Mouse (Mus musculus): ENCODE measurements around the gene Endog. TPM values are rescaled to one million over a fixed set of nuclear protein-coding genes. Genes with fewer than 3 reads are reported as not detected.

Endog gene
- total and polyA plus RNA-seq, 3 experiments: 1.1 to 36.0 (median 7.8) TPM

- Histone ChIP-seq H3K4me1 (ENCODE audit: insufficient read depth, low read depth, low read length) (no peaks in the 10 kb centered on the region), H3K9me3 (replicated peaks) (0 out of 2 replicates have a peak, but pooled peaks cover 3% of the 10 kb centered on the region), H3K27me3 (ENCODE audit: insufficient read depth, low read length) (peaks cover 12% of the 10 kb centered on the region), H3K4me3 (ENCODE audit: low read depth, low read length) (no peak overlapping the region), H3K36me3 (replicated peaks) (no peaks in the 10 kb centered on the region)
- TF ChIP-seq TAL1 (conservative IDR thresholded peaks at IDR 0.05; ENCODE audit: low read depth, low read length): no peak
- TF ChIP-seq CTCF (IDR thresholded peaks at IDR 0.05; ENCODE audit: low read depth, low read length): no peak
- TF ChIP-seq GATA2 (IDR thresholded peaks at IDR 0.05; ENCODE audit: borderline replicate concordance, low read depth, low read length): no peak
- no peak for TF ChIP-seq POLR2AphosphoS5 (IDR thresholded peaks at IDR 0.05; ENCODE audit: insufficient replicate concordance, low read depth, low read length)
- TF ChIP-seq GATA1 (IDR thresholded peaks at IDR 0.05; ENCODE audit: borderline replicate concordance, low read length): no peak
- DNase-seq (ENCODE audit: low spot score): no peak
- no peak for ATAC-seq (ENCODE audit: extremely low read depth, insufficient number of reproducible peaks, low FRiP score, poor library complexity, severe bottlenecking)
Measured at GRCm38 (mm10) chr2:30215493-30215892, 44.2 kb downstream of the Endog start.

GRCm38 (mm10) chr2:30216293-30216692 is 45.0 kb downstream of the Endog start:
- no peak for ATAC-seq (ENCODE audit: extremely low read depth, insufficient number of reproducible peaks, low FRiP score, poor library complexity, severe bottlenecking)
- TF ChIP-seq CTCF (IDR thresholded peaks at IDR 0.05; ENCODE audit: low read depth, low read length) (no peak), GATA1 (IDR thresholded peaks at IDR 0.05; ENCODE audit: borderline replicate concordance, low read length) (no peak), GATA2 (IDR thresholded peaks at IDR 0.05; ENCODE audit: borderline replicate concordance, low read depth, low read length) (no peak), TAL1 (conservative IDR thresholded peaks at IDR 0.05; ENCODE audit: low read depth, low read length) (no peak), POLR2AphosphoS5 (IDR thresholded peaks at IDR 0.05; ENCODE audit: insufficient replicate concordance, low read depth, low read length) (no peak)
- no peaks in the 10 kb centered on the region for H3K4me1 ChIP-seq (ENCODE audit: insufficient read depth, low read depth, low read length)
- no peak for DNase-seq (ENCODE audit: low spot score)
- H3K4me3 ChIP-seq (ENCODE audit: low read depth, low read length): no peak overlapping the region
- peaks cover 9% of the 10 kb centered on the region for H3K27me3 ChIP-seq (ENCODE audit: insufficient read depth, low read length)
- H3K9me3 ChIP-seq (replicated peaks): 0 out of 2 replicates have a peak, but pooled peaks cover 3% of the 10 kb centered on the region
- H3K36me3 ChIP-seq (replicated peaks): no peaks in the 10 kb centered on the region

Other genes starting within 250 kb of the Endog start
Only the 20 nearest of the 21 such genes appear.
- gene Gle1, start 236.1 kb upstream of the Endog start, total RNA-seq (2014; fragmentation: Nextera tagmentation): 42.1 and 52.2 TPM in 2 replicates
- 57.2 and 61.6 TPM in 2 replicates for gene Gle1, start 236.1 kb upstream of the Endog start, total RNA-seq (2017)
- gene Gle1, start 236.1 kb upstream of the Endog start, polyA plus RNA-seq (2012): 42.5 and 62.3 TPM in 2 replicates
- gene Sptan1, start 205.9 kb upstream of the Endog start, total RNA-seq (2014; fragmentation: Nextera tagmentation): 25.6 and 25.7 TPM in 2 replicates
- gene Sptan1, start 205.9 kb upstream of the Endog start, total RNA-seq (2017): 49.4 and 53.2 TPM in 2 replicates
- 8.8 and 9.3 TPM in 2 replicates for gene Sptan1, start 205.9 kb upstream of the Endog start, polyA plus RNA-seq (2012)
- 15.1 and 17.9 TPM in 2 replicates for gene Wdr34, start 122.6 kb upstream of the Endog start, total RNA-seq (2014; fragmentation: Nextera tagmentation)
- gene Wdr34, start 122.6 kb upstream of the Endog start, total RNA-seq (2017): 9.6 and 13.5 TPM in 2 replicates
- 35.5 and 38.4 TPM in 2 replicates for gene Wdr34, start 122.6 kb upstream of the Endog start, polyA plus RNA-seq (2012)
- 751 and 948 TPM in 2 replicates for gene Set, start 114.1 kb upstream of the Endog start, total RNA-seq (2014; fragmentation: Nextera tagmentation)
- gene Set, start 114.1 kb upstream of the Endog start, total RNA-seq (2017): 667 and 849 TPM in 2 replicates
- 806 and 885 TPM in 2 replicates for gene Set, start 114.1 kb upstream of the Endog start, polyA plus RNA-seq (2012)
- 1.6 and 2.4 TPM in 2 replicates for gene Pkn3, start 93.8 kb upstream of the Endog start, total RNA-seq (2014; fragmentation: Nextera tagmentation)
- gene Pkn3, start 93.8 kb upstream of the Endog start, total RNA-seq (2017): 4.5 and 5.9 TPM in 2 replicates
- 13.3 and 14.5 TPM in 2 replicates for gene Pkn3, start 93.8 kb upstream of the Endog start, polyA plus RNA-seq (2012)
- gene Zdhhc12, start 77.8 kb upstream of the Endog start, total RNA-seq (2014; fragmentation: Nextera tagmentation): 25.4 and 29.4 TPM in 2 replicates
- gene Zdhhc12, start 77.8 kb upstream of the Endog start, total RNA-seq (2017): 9.5 and 10.3 TPM in 2 replicates
- gene Zdhhc12, start 77.8 kb upstream of the Endog start, polyA plus RNA-seq (2012): 31.0 and 31.4 TPM in 2 replicates
- gene Zer1, start 46.9 kb upstream of the Endog start, total RNA-seq (2014; fragmentation: Nextera tagmentation): 25.1 and 25.8 TPM in 2 replicates
- 9.7 and 10.4 TPM in 2 replicates for gene Zer1, start 46.9 kb upstream of the Endog start, total RNA-seq (2017)
- 13.2 and 18.9 TPM in 2 replicates for gene Zer1, start 46.9 kb upstream of the Endog start, polyA plus RNA-seq (2012)
- gene Tbc1d13, start 37.7 kb upstream of the Endog start, total RNA-seq (2014; fragmentation: Nextera tagmentation): 30.2 and 38.6 TPM in 2 replicates
- gene Tbc1d13, start 37.7 kb upstream of the Endog start, total RNA-seq (2017): 38.0 and 38.5 TPM in 2 replicates
- gene Tbc1d13, start 37.7 kb upstream of the Endog start, polyA plus RNA-seq (2012): 24.5 and 25.2 TPM in 2 replicates
- 20.3 and 24.2 TPM in 2 replicates for gene Spout1, start 7.0 kb downstream of the Endog start, total RNA-seq (2014; fragmentation: Nextera tagmentation)
- 24.6 and 27.0 TPM in 2 replicates for gene Spout1, start 7.0 kb downstream of the Endog start, total RNA-seq (2017)
- gene Spout1, start 7.0 kb downstream of the Endog start, polyA plus RNA-seq (2012): 51.3 and 57.0 TPM in 2 replicates
- 10.6 and 12.3 TPM in 2 replicates for gene Kyat1, start 34.4 kb downstream of the Endog start, total RNA-seq (2014; fragmentation: Nextera tagmentation)
- gene Kyat1, start 34.4 kb downstream of the Endog start, total RNA-seq (2017): 10.0 and 12.3 TPM in 2 replicates
- 4.7 and 13.7 TPM in 2 replicates for gene Kyat1, start 34.4 kb downstream of the Endog start, polyA plus RNA-seq (2012)
- 21.7 and 22.4 TPM in 2 replicates for gene Lrrc8a, start 66.2 kb downstream of the Endog start, total RNA-seq (2014; fragmentation: Nextera tagmentation)
- 6.7 and 7.4 TPM in 2 replicates for gene Lrrc8a, start 66.2 kb downstream of the Endog start, total RNA-seq (2017)
- gene Lrrc8a, start 66.2 kb downstream of the Endog start, polyA plus RNA-seq (2012): 3.3 and 5.0 TPM in 2 replicates
- 1.8 and 2.6 TPM in 2 replicates for gene Gm28035, start 69.1 kb downstream of the Endog start, total RNA-seq (2014; fragmentation: Nextera tagmentation)
- gene Gm28035, start 69.1 kb downstream of the Endog start, total RNA-seq (2017): 0.12 TPM in 1 of 2 replicates, not detected in the other
- gene Gm28035, start 69.1 kb downstream of the Endog start, polyA plus RNA-seq (2012): 3.3 and 4.2 TPM in 2 replicates
- gene Phyhd1, start 94.7 kb downstream of the Endog start, total RNA-seq (2014; fragmentation: Nextera tagmentation): 24.6 and 27.5 TPM in 2 replicates
- gene Phyhd1, start 94.7 kb downstream of the Endog start, total RNA-seq (2017): 0.66 and 0.93 TPM in 2 replicates
- 1.4 and 1.8 TPM in 2 replicates for gene Phyhd1, start 94.7 kb downstream of the Endog start, polyA plus RNA-seq (2012)
- gene Gm28038, start 109.5 kb downstream of the Endog start, total RNA-seq (2014; fragmentation: Nextera tagmentation): not detected in 2 replicates
- gene Gm28038, start 109.5 kb downstream of the Endog start, total RNA-seq (2017): not detected in 2 replicates
- not detected in 2 replicates for gene Gm28038, start 109.5 kb downstream of the Endog start, polyA plus RNA-seq (2012)
- gene Dolk, start 114.8 kb downstream of the Endog start, total RNA-seq (2014; fragmentation: Nextera tagmentation): 5.0 TPM in 2 replicates
- 16.1 and 16.9 TPM in 2 replicates for gene Dolk, start 114.8 kb downstream of the Endog start, total RNA-seq (2017)
- 6.1 and 7.2 TPM in 2 replicates for gene Dolk, start 114.8 kb downstream of the Endog start, polyA plus RNA-seq (2012)
- gene Nup188, start 114.9 kb downstream of the Endog start, total RNA-seq (2014; fragmentation: Nextera tagmentation): 62.8 and 77.7 TPM in 2 replicates
- 22.1 and 24.4 TPM in 2 replicates for gene Nup188, start 114.9 kb downstream of the Endog start, total RNA-seq (2017)
- 89.5 and 106 TPM in 2 replicates for gene Nup188, start 114.9 kb downstream of the Endog start, polyA plus RNA-seq (2012)
- 20.8 and 24.8 TPM in 2 replicates for gene Sh3glb2, start 187.8 kb downstream of the Endog start, total RNA-seq (2014; fragmentation: Nextera tagmentation)
- 31.3 and 47.2 TPM in 2 replicates for gene Sh3glb2, start 187.8 kb downstream of the Endog start, total RNA-seq (2017)
- 23.3 and 24.9 TPM in 2 replicates for gene Sh3glb2, start 187.8 kb downstream of the Endog start, polyA plus RNA-seq (2012)
- 9.5 and 12.0 TPM in 2 replicates for gene Miga2, start 192.7 kb downstream of the Endog start, total RNA-seq (2014; fragmentation: Nextera tagmentation)
- gene Miga2, start 192.7 kb downstream of the Endog start, total RNA-seq (2017): 9.2 and 13.5 TPM in 2 replicates
- gene Miga2, start 192.7 kb downstream of the Endog start, polyA plus RNA-seq (2012): 8.1 and 9.0 TPM in 2 replicates
- 16.0 and 17.3 TPM in 2 replicates for gene Dolpp1, start 220.8 kb downstream of the Endog start, total RNA-seq (2014; fragmentation: Nextera tagmentation)
- 23.2 and 25.0 TPM in 2 replicates for gene Dolpp1, start 220.8 kb downstream of the Endog start, total RNA-seq (2017)
- 25.8 and 28.0 TPM in 2 replicates for gene Dolpp1, start 220.8 kb downstream of the Endog start, polyA plus RNA-seq (2012)
- 28.6 and 44.4 TPM in 2 replicates for gene Crat, start 244.3 kb downstream of the Endog start, total RNA-seq (2014; fragmentation: Nextera tagmentation)
- gene Crat, start 244.3 kb downstream of the Endog start, total RNA-seq (2017): 16.1 and 17.2 TPM in 2 replicates
- gene Crat, start 244.3 kb downstream of the Endog start, polyA plus RNA-seq (2012): 34.2 and 43.2 TPM in 2 replicates

Measured in G1E (cell line).